Mouse (Mus musculus) v-Abl transformed pro-B cells (cell line): ENCODE measurements at regions not wholly inside any gene's neighbourhood (a gene's known extent, or its start where the extent isn't known, plus 50 kb on each side); places are given as distances from the start of the nearest gene placed in this dataset.

Experiments used
- in situ Hi-C, 2 experiments: fragments of 400-800 bp; cut with MboI; formaldehyde crosslinking; loops; one replicate each; pipeline ENCODE4 v1.15.1; 2025; ENCODE audit not compliant: unreplicated experiment in 2 of 2

DNA sequence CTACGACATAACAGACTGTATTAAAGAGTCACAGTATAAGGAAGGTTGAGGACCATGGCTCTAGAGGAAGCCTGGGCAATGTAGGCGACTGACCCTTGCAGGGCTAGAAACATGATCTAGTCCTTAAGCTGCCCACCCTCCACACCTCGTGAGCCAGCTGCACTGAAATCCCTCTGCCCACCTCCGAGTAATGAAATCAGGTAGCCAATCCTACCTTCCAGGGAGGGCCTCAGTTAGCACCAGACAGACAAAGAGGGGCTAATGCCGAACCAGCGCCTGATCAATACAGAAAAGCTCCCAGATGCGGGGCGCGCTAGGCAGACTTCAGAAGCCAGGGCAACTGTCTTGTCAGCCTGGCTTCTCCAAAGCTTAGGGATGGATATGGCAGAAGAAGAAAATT lies 65.4 kb upstream of the Top1 start:
- in situ Hi-C loops, result loop anchor here in 1 of 2 experiments (5.0 kb wide), 1 partner anchor 1528 kb away; no protein-coding TSS in a partner anchor

DNA sequence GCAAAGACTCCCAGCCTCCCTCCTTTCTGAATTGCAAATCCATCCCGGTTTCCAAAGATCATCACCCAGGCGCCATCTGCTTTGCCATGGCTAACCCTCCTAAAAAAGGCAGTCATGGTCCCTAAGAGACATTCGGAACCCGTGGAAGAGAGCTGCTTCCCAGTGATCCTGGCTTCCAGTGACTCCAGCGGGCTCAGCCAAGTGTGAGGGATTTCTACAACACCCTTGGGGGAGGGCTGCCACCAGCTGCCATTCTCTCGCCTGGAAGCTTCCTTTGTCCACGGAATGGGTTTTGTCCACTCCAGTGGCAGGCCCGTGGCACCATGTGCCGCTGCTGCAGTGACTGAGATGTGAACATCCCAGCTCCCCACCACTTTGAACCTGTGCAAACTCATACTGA lies 64.7 kb upstream of the Top1 start:
- in situ Hi-C loops, result loop anchor here in 1 of 2 experiments (5.0 kb wide), 1 partner anchor 1529 kb away; no protein-coding TSS in a partner anchor

DNA sequence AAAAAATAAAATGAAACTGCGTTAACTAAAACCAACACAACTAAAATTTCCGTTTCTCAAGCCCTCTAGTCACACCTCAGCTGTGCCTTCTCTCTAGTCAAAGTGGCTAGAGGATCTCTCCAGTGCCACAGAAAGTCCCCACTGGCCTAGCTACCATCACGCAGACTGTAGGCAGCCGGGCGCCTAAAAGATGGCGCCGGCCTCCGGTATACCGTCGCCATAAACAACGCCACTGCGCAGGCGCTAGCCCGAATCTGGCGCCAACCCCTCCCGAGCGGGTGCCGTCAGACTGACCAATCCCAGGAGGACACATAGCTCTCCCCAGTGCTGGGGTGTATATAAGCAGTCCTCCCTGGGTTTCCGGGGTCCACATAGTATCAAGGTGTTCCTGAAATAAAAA lies 62.7 kb upstream of the Top1 start:
- in situ Hi-C loops, result loop anchor here in 1 of 2 experiments (5.0 kb wide), 1 partner anchor 1531 kb away; no protein-coding TSS in a partner anchor

DNA sequence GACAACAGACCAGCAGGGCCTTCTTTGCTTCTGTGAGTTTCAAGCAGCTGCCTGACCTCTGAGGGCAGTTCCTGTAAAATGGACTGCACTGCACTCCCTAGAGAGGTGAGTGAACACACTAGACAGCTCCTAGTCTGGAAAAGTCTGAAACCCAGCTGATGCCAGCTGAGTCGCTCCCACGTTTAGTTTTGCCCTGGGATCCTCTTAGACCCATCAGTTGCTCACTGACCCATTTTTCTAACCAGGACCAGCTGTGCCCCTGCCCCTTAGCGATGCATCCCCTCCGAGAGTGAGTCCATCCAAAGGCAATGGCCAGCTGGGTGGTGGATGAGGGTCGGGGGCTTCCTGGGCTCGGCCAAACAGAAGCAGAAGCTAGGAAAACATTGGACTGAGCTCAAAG lies 62.2 kb upstream of the Top1 start:
- in situ Hi-C loops, result loop anchor here in 1 of 2 experiments (5.0 kb wide), 1 partner anchor 1531 kb away; no protein-coding TSS in a partner anchor

DNA sequence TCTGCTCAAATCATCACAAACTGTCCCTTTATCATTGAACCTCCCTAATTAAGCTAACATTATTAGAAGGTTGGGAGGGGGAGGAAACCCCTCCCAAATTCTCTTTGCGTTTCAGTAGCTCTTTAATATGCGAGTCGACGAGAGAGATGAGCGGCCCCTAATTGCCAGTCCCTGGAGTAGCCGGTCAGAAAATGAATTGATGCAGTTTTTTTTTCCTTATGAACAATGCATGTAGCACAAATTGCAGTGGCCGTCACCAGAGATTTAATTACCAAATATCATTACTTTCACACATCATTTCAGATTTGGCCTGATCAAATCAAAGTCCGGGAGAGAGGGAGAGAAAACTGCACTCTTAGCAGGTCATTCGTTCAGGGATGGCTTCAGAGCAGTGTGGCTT lies 61.1 kb upstream of the Top1 start:
- in situ Hi-C loops, result loop anchor here in 1 of 2 experiments (5.0 kb wide), 1 partner anchor 1532 kb away; no protein-coding TSS in a partner anchor

DNA sequence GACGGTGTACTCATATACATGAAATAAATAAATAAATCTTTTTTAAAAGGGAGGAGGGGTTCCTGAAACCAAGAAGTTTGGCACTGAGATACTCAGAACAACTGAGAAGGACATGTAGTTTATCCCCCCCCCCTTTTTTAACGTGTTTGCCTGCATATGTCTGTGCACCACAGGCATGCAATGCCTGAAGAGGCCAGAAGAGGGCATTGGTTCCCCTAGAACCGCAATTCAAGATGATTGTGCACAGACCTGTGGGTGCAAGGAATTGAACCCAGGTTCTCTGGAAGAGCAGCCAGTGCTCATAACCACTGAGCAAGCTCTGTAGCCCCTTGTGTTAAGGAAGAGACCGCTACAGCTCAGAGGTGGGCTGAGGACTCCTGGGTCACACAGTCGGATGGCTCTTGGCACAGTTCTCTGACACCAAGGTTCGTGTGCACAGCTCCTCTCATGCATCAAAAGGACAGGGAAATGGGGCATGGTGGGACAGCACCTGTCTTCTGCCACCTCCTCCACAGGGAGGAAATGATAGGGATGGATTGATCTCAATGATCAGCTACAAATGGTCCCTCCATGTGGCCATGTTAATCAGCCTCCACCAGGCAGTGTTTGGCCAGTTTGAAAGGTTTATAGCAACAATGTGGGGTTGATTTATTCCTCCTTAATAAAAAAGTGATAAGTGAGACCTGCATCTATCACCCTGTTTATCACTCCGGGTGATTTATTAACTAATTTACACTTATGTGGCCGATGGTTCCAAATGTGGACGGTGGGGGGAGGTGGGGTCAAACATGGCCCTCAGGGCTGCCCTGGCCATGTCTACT lies 58.5 kb upstream of the Top1 start:
- in situ Hi-C loops, result loop anchor here in 1 of 2 experiments (5.0 kb wide), 1 partner anchor 1720 kb away; no protein-coding TSS in a partner anchor

DNA sequence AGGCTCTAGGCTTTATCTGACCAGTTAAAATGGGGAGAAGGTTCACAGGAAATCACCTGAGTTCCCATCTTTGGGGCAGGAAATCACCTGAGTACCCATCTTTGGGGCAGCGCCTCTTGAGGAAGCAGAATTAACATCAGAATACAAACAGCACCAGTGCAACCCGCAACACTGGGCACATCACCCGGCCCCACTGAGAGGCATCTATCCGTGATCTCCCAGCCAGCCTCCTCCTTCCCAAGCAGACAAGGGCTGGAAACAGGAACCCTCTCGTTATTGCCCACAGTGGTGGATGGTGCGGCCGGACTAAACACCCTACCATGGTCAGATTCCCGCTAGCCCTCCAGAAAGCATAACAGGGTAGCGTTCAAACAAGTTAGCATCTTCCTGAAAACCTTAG lies 57.3 kb upstream of the Top1 start:
- in situ Hi-C loops, result loop anchor here in 1 of 2 experiments (5.0 kb wide), 1 partner anchor 1721 kb away; no protein-coding TSS in a partner anchor

DNA sequence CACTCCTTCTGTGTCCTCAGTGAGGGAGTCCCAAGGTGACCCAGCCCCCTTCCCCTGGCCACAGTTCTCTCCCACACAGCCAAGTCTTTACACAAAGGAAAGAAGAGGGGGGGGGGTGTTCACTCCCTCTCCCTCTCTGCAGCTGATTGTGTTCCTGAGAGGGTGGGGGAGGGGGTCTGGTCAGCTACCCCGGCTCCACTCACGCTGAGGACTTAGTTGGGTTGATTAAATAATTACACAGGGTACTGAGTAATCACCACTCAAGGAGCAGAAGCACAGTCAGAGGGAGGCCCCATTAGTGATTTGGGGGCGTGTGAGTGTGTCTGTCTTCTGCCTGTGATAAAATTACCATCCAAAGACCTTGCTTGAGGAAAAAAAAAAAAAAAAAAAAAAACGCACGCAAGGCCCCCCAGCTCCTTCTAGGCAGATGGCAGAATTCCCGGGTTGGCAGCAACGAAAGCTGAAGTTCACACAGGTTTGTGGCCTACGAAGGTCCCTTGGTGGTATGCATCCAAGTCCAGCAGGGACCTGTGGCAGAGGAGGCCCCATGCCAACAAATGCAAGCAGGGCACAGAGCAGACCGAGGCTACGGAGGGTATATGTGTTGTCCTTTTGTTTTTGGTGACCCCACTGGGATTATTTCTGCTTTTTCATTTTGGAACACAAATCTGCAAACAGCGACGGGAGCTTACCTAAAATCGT lies 55.3 kb upstream of the Top1 start:
- in situ Hi-C loops, result loop anchor here (5.0 to 10.0 kb wide), 4 partner anchors 1538 to 1826 kb away; partner anchors contain the start of gene Fam83d (in 1 of the 2)

DNA sequence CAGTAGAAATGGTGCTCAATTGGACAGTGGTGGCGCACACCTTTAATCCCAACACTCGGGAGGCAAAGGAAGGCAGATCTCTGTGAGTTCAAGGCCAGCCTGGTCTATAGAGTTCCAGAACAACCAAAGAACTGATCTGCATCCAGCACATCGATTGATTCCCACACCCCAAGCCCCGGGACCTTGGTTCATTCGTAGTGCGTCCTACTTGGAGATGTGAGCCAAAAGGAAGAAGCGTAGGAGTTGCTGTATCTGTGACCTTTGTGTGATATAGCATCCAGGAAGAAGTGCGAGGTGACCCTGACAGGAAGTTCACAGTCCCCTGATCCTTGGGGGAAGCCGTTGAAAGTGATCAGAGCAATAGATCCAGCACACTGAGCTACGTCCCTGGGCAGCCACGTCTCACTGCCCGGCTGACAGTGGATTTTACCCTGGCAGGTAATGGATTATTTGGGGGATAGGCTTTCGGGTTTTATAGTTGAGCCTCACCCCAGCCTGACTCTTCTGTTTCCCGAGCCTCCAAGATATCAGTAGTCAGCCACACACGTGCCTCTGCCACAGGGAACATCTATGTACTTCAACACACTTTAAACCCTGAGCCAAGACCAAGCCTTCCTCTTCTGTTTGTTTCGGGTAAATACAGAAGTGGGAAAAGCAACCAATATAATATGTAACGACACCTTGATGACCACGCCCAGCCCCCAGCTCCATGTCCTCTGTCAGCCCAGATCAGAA lies 54.1 kb upstream of the Top1 start:
- in situ Hi-C loops, result loop anchor here (5.0 to 10.0 kb wide), 4 partner anchors 1539 to 1827 kb away; partner anchors contain the start of gene Fam83d (in 1 of the 2)

DNA sequence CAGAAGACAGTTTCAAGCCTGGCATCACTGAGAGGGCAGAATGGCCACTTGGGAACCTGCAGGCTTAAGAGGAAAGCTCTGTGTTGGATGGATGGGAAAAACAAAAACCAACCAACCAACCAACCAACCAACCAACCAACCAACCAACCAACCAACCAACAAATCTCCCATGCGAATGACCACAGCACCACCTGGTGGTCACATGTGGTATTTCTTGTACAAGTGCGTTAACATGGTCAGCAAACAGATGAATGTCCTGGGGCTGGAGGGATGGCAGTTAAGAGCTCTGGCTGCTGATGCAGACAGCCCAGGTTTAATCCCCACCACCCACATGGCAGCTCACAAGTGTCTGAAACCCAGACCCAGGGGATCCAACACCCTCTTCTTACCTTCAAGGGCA lies 52.7 kb upstream of the Top1 start:
- in situ Hi-C loops, result loop anchor here (5.0 to 10.0 kb wide), 4 partner anchors 1541 to 1828 kb away; partner anchors contain the start of gene Fam83d (in 1 of the 2)
